Mouse (Mus musculus) adrenal gland, postnatal 36 days (tissue): ENCODE measurements at regions not wholly inside any gene's neighbourhood (a gene's known extent, or its start where the extent isn't known, plus 50 kb on each side); places are given as distances from the start of the nearest gene placed in this dataset.

Source experiments
- DNase-seq, 2 experiments: peaks; one replicate each; pipeline ENCODE4 v3.0.0; 2021; ENCODE audit warnings: mixed read lengths in 1 of 2

DNA sequence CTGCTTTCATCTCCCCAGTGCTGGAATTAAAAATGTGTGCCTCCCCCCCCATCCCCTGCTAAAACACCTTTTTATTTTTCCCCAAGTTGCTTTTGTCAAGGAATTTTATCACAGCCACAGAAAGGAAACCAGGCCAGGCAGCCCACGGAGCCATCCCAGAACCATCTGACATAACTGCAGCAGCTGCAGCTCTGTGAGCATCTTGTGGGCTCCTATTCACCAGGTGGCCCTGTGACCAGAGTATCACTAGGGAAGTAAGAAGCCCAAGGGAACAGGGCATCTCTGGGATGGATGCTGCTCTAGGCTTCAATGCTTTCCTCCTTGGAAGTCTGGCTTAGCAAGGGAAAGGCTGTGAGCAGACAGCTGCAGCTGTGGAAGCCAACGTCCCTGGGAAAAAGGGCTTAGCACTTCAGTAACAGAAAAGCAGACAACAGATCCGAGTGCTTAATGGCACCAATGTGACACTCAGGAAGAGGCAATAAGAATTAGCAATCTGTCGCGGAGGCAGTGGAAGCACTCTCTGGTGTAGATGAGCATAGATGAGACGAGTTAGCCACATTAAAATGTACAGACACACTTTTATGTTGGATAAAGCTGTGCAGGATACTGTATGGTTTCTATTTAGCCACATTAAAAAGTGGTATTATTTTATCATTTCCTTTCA is 1183.0 kb downstream of the 4930447A16Rik start:
- DNase-seq, result no peak

DNA sequence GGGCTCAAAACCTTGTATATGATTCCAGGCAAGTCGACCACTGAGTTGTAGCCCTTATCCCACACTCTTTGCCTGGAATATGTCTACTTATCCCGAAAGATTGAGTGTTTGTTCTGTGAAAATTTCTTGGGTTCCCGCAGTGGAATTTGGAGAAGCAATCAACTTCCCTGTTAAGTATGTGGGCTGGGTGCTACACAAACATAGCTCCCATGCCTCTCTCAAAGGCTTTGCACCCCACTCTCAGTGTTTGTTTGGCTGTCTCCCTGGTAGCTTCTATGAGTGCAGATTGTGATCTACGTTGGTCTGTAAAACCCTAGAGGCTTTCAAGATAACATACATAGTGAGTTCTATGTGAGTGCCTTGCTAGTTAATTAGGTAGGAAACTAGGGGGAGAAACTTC is 1184.2 kb downstream of the 4930447A16Rik start:
- no peak for DNase-seq
